Mouse (Mus musculus) retina, embryonic 14.5 days (tissue): ENCODE measurements at regions not wholly inside any gene's neighbourhood (a gene's known extent, or its start where the extent isn't known, plus 50 kb on each side); places are given as distances from the start of the nearest gene placed in this dataset.

Experiments used
- DNase-seq: peaks from one replicate; pipeline ENCODE4 v3.0.0-alpha.2; 2015; ENCODE audit warnings: low spot score

- DNase-seq = peak; percentile 15
Observed at GRCm38 (mm10) chrX:49947678-49948077, 56.4 kb upstream of the Olfr1322 start.
